Mouse (Mus musculus) lung, postnatal 0 days (tissue): ENCODE measurements around the gene Hspa1b.
"Not testable (repeated sequence)": the region's sequence is repeated elsewhere in the genome, so short reads cannot be mapped to it uniquely, and the experiment has no call there.

Experiments used
- CTCF ChIP-seq: IDR thresholded peaks from 2 replicates; pipeline ENCODE4 v1.5.1; 2016; ENCODE audit warnings: antibody characterized with exemption, mild to moderate bottlenecking
- EP300 ChIP-seq: IDR thresholded peaks from 2 replicates; pipeline ENCODE4 v1.6.1; 2016; ENCODE audit warnings: antibody characterized with exemption, mild to moderate bottlenecking, control low read depth

GRCm38 (mm10) chr17:34958734-34959129 is 306 bp downstream of the Hspa1b start:
- TF ChIP-seq CTCF, EP300: not testable (repeated sequence)
